Mouse (Mus musculus) thymus, postnatal 25 days (tissue): Measurements from ENCODE around the gene Spop.
"Not testable (repeated sequence)": the region's sequence is repeated elsewhere in the genome, so short reads cannot be mapped to it uniquely, and the experiment has no call there.

Experiments used
- DNase-seq: peaks from one replicate; pipeline ENCODE4 v3.0.0; 2022

The Spop gene

DNA sequence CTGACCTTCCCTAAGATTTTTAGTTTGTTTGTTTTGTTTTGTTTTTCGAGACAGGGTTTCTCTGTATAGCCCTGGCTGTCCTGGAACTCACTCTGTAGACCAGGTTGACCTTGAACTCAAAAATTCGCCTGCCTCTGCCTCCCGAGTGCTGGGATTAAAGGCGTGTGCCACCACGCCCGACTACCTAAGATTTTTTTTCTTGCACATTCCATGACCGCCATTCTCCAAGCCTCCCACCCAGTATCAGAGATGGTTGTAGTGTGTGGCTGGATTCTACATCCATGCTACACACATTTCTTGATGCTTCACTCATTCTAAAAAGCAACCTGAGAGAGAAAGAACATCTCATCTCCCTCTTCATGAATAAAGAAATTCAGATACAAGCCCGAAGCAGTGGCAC, 87.9 kb downstream of the Spop start:
- DNase-seq = not testable (repeated sequence)

DNA sequence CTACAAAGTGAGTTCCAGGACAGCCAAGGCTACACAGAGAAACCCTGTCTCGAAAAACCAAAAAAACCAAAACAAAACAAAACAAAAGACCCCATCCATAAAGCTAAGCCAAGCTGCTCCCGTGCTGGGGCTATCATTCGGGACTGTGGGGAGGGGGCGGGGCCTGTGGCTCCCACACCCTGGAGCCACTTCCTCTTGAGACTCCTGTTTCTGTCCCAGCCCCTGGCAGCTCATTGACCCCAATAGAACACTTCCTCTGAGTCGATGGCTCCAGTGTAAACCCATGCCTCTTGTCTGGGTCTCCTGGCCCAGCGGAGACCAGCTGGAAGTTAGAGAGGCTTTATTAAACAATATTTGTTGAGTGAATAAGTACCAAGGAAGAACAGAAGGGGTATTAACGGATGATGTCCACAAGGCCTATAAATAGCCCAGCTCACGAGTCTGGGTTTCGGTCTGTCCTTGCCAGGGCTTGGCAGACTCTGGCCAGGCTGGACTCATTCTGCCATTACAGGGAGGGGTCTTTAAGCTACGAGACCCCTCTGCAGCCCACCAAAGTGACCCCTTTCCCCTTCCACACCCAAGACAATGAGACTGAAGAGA, 89.8 kb downstream of the Spop start:
- no peak for DNase-seq

DNA sequence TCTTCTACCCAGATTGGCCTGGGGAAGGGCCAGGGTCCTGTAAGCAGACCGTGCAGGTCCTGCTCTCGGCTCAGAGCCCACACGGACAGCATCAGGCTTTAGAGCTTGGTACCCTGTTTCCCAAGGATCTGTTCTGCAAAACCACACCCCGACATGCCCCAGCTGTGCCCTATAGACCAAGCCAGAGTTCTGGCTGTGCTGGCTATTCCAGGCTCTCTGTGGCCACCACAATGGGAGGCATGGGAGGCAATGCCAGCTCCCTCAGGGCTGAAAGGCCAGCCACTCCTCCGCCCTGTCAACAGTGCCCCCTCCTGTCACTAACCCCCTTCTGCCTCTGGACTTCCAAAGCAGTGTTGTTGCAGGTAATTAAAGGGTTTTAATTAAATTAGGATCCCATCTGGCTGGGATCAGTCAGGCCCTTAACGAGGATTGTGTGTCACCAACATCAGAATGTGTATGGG, 90.4 kb downstream of the Spop start:
- DNase-seq = no peak

DNA sequence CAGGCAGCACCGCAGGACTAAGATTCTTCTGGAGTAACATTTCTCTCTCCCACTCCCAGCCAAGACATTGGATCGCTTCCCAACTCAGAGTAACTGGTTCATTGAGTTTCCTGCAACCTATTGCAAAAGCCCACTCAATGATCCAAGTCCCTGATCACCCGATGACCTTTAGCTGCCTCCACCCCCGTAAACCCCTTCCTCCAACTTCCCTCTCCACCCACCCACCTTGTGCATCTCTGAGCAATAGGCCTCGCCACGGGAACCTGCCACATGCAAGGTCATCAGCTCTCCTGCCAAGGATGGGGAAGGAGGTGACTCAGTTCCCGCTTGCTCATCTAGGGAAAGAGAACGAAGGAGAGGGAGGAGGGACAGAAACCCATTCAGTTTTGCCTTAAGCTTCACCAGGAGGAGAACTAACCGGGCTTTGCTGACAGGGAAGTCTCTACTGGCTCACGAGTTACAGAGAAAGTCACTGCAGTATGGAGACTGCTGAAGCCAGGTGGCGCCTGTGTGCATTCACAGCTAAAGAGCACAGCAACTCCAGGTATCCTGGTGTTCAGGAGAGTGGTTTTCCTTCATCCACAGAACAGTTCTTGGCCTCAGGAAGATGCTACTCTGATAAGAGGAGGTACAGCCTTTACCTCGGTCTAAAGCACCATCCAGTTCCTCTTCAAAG, 93.3 kb downstream of the Spop start:
- DNase-seq = no peak

DNA sequence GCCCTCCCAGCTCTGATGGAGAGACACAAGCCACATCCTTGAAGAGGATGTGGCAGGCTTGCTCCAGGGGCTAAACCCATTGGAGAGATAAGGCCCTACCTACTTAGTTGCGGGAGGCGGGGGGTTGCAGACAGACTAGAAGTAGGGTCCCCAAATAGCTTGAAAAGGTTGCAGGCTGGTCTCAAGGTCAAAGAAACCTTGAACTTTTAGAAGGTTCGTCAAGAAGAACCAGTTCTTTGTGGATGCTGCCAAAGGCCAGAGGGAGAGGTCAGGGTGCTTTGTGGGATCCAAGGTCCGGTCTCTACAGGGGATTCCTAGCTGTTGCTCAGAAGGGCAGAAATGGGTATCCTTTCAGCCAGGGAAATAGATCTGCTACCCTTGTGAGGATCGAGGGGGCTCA, 93.9 kb downstream of the Spop start:
- no peak for DNase-seq

DNA sequence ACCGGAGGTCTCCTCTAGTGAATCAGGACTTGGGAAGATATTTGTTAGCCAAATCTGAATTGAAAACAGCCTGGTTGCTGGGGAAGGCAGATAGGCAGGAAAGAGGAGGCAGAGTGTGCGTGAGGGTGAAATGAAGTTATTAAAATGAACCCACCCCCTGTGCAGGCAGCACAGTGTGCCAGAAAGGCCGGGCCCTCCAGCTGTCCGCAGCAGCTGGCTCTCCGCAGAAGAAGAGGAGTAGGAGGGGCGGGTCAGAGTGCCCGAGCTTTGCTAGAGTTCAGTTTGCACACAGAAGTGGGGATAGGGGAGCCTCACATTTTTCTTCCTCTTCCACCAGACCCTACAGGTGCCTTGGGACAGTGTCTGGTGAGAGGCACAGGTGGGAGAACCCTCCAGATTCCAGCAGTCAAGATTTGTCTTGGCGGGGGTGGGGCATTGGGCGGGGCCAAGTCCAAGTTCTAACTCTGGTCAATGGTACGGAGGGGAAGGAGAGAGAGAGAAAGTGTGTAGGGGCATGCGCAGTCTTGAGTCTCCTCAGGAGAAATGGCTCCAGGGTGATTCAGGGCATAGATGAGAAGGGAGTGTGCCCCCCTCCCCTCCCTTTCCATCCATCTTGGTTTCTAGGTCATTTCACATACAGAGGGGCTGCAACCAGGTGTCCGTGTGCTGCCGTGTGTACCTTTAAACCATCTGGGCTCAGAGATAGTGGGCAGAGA, 94.5 kb downstream of the Spop start:
- no peak for DNase-seq

DNA sequence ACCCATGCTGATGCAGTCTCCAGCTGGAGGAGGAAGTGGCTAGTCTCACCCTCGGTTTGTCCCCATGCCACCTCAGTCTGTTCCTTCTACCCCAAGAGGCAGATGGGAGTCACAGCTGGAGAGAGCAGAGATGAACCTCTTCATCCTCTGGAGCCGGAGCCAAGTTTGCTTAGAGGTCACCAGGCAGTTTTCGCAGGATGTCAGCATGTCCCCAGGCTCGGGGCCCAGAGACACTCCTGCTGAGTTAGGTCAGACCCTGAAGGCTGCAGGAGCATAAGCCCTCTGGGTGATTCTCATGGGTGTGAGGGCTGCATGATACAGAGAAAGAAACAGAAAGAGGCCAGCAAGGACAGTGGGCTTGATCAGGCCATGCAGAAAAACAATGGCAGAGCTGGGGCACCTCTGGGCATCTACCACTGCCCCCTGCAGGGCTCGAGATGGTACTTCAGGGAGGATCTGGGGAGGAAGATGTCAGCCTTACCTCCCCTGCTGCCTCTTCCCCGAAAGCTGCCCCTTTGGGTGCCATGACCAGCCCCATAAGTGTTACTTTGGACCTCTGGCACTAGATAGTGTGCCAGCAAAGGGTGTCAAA, 95.3 kb downstream of the Spop start:
- DNase-seq = no peak

DNA sequence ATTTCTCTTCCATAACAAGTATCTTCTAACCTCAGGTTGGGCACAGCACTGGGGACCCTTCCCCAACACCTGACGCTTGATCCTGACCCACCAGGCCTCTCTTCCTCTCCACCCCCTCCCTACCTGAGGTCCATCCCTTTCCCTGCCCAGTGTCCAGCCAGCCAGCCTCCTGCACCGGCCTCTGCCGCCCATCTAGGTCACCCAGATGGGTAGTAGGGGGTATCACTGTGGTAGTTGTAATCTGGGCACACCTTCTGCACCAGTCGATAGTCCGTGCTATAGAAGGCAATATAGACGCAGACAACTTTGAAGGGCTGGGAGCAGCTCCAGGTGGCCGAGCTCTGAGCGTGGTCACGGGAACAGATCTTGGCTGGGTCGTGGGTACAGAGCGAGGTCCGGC, 96.8 kb downstream of the Spop start:
- no peak for DNase-seq

DNA sequence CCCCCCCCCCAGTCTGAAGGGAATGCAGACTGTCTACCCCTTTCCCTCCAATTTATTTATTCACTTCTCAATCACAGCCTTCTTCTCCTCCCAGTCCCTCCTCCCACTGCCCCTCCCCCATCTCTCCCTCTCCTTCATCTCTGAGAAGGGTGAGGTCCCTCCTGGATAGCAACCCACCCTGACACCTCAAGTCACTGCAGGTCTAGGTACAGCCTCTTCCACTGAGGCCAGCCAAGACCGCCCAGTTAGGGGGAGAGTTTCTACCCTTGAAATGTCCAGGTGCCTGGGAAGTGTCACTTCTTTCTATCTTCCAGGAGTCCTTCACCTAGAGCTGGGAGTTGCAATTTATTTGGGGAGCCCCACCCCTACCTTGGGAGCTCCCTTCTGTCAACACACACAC, 98.0 kb downstream of the Spop start:
- no peak for DNase-seq

DNA sequence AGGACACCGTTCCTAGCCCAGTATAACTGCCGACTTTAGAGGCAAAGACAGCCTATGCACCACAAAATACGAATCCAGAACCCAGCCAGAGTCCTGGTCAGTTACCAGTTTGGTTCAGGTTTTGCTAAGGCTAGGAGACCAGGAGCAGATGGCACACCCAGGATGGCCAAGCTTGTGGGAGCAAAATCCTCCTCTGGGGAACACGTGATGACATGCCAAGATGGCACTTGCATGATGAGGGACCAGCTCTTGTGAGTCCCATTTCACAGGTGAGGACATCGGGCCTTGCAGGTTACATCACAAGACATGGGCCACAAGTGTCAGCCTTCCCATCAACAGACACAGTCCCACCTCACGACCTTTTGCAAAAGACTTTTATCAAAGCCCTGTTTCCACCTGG, 98.5 kb downstream of the Spop start:
- DNase-seq = no peak

DNA sequence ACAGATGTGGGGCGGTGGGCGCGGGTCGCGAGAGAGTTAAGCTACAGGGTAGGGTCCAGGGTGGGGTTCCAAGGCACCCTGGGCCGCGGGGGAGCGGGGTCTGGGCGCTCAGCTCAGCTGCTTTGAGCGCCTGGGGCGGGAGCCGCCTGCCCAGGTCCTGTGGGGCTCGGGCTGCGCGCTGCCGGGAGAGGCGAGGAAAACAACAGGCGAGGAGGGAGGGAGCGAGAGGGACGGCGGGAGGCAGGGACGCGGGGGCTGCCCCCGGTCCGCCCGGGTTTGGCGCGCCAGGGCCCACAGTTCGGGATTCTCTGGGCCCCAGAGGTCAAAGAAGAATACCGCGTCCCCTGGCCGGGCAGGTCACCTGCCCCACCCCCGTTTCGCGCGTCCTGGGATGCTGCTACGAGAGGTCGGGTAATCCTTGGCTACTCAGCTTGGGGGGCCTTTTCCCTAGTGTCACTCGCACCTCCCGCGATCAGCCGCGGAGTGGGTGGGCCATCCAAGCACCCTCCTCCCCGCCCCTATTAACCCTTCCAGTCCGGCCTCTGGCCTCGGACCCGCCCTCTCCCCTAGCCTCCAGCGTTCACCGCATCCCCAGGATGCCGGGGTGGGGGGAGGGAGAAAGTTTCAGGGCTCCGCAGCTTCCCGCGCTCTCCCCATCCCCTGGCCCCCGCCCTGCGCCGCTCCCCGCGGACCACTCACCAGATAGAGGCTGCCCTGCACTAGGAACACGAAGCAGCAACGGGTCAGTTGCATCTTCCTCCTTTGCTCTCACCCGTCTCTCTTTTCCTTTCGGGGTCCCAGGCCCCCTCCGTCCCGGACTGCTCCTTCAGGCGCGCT, 99.8 kb downstream of the Spop start:
- DNase-seq = no peak

DNA sequence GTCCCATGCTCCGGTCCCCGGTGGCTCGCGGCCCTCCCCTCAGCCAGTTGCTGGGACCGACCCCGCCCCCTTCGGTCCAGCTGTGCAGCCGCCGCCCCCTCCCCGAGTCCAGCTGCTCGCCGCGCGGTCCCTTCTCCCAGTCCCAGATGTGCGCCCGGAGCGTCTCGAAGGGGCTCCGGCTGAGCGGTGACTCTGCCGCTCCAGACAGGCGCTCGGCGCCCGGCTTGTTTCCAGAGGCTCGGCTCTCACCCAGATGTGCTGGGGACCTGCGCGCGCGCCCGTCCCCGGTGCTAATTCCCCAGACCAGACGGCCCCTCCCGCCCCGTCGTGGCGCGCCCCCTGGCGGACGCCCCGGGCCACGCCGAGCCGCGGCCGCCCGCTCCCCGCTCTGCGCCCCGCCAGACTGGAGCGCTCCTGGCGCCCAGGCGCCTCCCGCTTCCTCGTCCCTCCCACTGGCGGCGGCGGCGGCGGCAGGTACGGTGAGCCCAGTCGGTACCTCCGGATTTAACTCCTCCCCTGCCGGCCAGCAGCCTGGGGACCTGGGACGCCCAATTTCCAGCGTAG, 100.5 kb downstream of the Spop start, which contains the start of gene Nxph3:
Gene Nxph3 (minus strand): TSS at position 273 of the 564 bp plus-strand sequence.
- DNase-seq = peak; percentile 63

DNA sequence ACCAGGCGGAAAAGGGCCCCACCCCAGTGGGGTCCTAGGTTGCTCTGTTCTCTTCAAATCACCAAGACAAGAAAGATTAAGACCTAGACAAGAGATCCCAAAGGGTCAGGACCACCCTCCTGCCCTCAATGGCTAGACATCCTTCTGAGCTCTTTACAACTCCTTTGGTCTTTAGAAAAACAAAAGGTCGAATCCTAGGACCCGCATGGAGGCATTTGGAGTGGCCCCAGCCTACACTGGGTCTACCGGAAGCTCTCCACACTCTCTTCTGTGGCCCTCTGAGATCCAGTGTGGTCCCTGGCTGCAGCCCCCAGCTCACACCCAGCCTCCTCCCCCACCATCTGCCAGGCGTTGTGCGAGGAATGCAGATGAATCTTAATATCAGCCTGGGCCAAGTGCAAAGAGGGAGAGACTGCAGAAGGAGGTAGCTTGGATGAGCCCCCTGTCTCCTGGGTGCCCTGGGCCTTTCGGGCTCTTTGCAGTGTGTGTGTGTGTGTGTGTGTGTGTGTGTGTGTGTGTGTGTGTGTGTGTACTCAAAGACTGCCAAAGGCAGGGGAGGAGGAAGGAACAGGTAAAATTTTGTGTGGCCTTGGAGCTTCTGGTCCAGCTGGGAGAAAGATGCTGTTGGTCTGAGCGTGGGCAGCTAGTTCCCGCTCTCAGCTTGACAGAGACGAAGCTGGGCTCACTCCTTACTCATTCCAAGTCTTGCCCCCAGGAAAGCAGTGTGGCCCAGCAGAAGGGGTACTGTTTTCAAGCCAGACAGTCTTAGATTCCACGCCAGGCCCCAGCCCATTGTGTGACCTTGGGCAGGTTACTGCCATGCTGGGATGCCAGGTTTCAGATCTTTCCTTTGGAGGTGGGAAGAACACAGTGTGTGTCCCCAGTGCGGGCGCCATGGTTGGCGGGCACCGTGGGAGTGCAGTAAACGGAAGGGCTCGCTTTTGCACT, 101.8 kb downstream of the Spop start:
- DNase-seq = no peak

DNA sequence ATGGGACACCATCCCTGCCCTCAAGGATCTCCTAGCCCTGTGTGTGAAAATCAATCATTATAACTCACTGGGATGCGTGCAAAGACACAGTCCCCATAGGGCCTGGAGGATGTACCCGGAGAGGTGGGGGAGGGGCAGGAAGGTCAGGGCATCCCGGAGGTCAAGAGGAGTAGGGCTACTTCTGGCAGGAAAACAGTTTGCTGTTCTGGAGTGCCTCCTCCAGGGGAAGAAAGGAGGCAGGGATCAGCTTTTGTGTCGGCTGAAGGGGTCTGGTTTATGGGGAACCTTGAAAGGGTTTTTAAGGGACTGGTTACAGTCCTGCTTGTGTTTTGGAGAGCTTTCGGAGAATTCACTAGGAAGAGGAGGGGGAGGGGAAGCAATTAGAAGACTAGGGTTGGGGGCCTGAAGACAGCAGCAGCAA, 102.6 kb downstream of the Spop start:
- no peak for DNase-seq

DNA sequence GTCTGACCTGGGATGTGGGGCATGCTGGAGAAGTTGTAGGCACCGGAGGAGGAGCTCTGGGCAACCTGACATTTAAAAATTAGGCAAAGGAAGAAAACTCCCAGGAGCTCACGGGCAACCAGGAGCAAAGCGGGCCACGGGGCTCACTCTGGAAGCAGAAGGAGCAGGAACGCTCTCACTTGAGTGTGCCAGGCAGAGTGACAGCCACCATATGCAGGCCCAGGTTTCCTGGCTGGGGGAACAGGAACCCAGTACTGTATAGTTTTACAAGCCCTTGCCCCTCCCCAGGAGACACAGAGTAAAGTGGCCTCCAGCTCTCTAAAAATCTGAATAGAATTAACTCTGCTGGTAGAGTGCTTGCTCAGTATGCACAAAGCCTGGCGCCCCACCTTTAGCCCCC, 103.3 kb downstream of the Spop start:
- no peak for DNase-seq

DNA sequence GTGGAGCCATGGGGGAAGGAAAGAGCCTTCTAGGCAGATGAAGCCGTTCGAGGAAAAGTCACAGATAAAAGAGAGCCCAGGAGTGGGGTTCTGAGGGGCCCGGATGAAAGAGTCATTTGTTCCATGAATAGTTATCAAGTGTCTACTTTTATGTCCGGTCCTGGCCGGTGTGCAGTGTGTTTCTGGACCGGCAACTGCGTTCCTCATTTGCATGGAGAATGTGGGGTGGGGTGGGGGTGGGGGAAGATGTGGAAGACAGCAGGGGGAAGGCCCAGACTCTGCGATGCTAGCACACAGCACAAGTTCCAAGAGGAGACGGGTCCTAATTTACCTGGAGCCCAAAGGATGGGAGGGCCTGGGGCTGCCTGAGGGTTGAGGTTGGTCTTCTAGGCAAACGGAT, 105.4 kb downstream of the Spop start:
- DNase-seq = no peak

DNA sequence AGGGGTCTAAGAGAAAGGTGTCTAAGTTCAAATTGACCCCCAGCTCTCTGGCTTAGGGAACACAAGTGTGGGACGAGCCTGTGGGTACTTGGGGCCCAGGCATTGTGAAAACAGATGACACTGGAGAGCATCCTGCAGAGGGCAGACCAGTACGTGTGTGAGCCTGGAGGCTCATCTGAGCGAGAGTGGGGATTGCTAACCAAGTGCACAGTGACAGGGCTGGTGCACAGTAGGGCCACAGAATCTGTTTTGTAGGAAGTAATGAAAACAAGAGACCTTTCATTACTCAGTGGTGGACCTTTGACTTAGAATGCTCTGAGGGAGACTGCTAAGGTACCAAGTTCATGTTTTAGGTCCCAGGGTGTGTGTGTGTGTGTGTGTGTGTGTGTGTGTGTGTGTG, 106.1 kb downstream of the Spop start:
- DNase-seq = no peak

DNA sequence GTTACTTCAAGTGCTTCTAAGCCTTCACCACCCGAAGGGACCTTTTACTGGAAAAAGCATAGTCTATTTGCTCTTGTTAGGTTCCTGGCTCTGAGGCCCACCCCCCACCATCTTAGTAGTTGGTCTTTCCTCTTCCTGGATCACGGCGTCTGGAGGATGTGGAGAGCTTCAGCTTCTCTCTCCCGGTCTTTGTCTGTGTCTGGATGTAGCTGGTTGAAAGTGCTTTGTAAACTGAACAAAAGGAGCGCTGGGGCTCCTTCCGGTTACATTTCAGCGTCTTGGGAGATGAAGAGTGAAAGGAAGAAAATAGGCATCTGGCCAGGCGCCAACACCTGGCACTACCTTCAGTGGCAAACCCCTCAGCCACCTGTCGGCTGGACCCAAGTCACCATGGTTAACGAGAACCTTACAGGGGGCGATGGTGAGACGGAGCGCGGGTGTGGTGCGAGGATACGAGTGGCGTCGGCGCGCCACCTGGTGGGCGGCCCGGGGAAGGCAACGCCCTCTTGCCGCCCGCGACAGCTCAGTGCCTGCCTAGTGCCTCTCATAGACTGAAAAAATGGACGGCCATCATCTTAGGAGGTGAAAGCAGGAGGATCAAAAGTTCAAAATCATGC, 106.7 kb downstream of the Spop start:
- DNase-seq = peak; percentile 90

DNA sequence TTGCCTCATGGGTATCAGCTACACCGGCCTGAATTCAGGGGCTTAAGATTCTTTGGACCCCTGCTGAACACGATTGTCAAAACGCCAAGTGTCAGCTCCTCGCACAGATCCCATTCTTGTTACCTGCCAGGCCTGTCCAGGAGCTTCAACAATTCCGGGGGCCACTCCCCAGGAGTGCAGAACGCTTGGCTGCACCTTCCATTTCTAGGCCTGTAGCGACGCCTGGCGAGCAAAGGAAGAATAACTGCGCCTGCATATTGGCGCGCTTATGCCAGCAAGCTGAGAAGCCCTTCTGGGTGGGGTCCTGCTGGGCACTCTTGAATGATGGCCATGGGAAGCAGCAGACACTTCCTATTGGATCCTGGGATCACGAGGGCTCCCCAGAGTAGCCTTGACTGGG, 107.7 kb downstream of the Spop start:
- peak; percentile 77 for DNase-seq

DNA sequence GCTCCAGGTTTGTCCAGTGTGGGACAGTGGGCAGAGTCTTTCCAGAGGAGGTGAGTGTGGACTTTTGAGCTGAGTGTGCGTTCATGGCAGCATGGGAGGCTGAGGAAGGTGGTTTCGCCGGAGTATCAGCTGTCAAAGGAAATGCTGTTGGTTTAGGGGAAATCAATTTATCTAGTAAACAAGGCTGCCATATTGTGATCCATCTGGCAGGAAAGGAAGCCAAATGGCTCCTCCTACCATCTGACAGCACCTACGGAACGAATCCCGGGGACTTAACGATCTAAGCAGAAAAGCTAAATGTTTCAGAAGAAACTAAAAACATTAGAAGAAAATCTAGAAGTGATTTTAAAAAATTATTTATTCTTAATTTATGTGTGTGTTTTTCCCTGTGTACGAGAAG, 113.4 kb downstream of the Spop start:
- DNase-seq = no peak

DNA sequence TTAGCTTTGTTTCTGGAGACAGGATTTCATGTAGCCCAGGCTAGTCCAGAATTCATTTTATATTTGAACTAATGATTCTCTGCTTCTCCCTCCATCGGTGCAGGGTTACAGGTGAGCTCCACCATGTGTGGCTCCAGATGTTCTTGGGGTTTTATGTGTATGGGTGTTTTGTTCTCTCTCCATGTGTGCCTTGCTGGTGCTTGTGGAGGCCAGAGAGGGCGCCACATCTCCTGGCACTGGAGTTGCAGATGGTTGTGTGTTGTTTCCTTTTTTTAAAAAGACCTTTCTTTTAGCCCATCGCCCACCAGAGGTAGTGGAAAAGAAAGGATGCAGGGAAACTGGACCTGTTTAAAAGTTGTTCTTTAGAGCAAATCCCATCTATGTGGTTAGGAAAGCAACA, 114.4 kb downstream of the Spop start:
- DNase-seq = no peak
